Mouse (Mus musculus) thymus, adult 2 months (tissue): Measurements from ENCODE around the gene Smad3.

Experiments
- CTCF ChIP-seq: fragments of 200-500 bp; IDR thresholded peaks from 2 replicates; pipeline ENCODE4 v1.5.1; 2012; ENCODE audit warnings: mild to moderate bottlenecking, control low read depth, low read length, moderate library complexity, borderline replicate concordance; ENCODE audit not compliant: control insufficient read depth, poor library complexity, insufficient read depth; ENCODE audit errors: extremely low read depth
- POLR2A ChIP-seq: fragments of 200-500 bp; IDR thresholded peaks from 2 replicates; pipeline ENCODE4 v1.6.1; 2012; ENCODE audit warnings: mild to moderate bottlenecking, low read length, control low read depth, moderate library complexity; ENCODE audit not compliant: control insufficient read depth, poor library complexity, insufficient read depth; ENCODE audit errors: extremely low read depth

DNA sequence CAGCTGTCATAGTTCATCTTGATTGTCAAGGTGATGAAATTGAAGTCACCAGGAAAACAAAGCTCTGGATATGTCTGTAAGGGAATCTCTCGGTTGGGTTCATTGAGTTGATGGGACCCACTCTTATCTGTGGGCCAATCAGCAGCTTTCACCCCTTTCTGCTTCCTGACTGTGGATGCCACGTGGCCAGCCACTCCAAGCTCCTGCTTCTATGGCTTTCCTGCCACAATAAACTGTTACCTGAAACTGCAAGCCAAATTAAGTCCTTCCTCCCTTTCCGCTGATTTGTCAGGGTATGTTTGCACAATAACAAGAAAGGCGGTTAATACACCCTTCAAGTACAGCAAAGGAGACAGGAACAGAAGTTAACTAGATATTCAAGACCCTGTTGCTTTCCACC lies 6.5 kb downstream of the Smad3 start:
- TF ChIP-seq CTCF (no peak), POLR2A (no peak)
